Mouse (Mus musculus) lung, postnatal 0 days (tissue): ENCODE results near the gene Gabarap. TPM values are rescaled to one million over a fixed set of nuclear protein-coding genes. Genes with fewer than 3 reads are reported as not detected.

ENCODE experiments used
- ATAC-seq: fragments of 200-750 bp; cut with Nextera tagmentation; 2 replicates; pipeline ENCODE4 v1.8.0; 2017; ENCODE audit warnings: moderate library complexity
- DNase-seq: peaks from one replicate; pipeline ENCODE4 v3.0.0-alpha.2; 2016; ENCODE audit warnings: low spot score
- H3K27ac ChIP-seq: fragments of 300-500 bp; sonication (generic); 2 replicates; pipeline ENCODE4 v1.5.1; 2014; ENCODE audit warnings: antibody characterized with exemption, mild to moderate bottlenecking, low read length, mixed read lengths
- H3K27me3 ChIP-seq: fragments of 300-500 bp; sonication (generic); replicated peaks from 2 replicates; pipeline ENCODE4 v1.6.1; 2014; ENCODE audit warnings: low read length, mixed read lengths; ENCODE audit not compliant: insufficient read depth
- H3K36me3 ChIP-seq: fragments of 300-500 bp; sonication (generic); 2 replicates; pipeline ENCODE4 v1.6.1; 2014; ENCODE audit warnings: low read length, mixed read lengths; ENCODE audit not compliant: insufficient read depth
- H3K4me1 ChIP-seq: fragments of 300-500 bp; sonication (generic); 2 replicates; pipeline ENCODE4 v1.6.1; 2014; ENCODE audit warnings: antibody characterized with exemption, low read depth, low read length, mixed read lengths; ENCODE audit not compliant: insufficient read depth
- H3K4me2 ChIP-seq: fragments of 300-500 bp; sonication (generic); replicated peaks from 2 replicates; pipeline ENCODE4 v1.6.1; 2014; ENCODE audit warnings: low read depth, mild to moderate bottlenecking, low read length, moderate library complexity, mixed read lengths
- H3K4me3 ChIP-seq: fragments of 300-500 bp; sonication (generic); 2 replicates; pipeline ENCODE4 v1.5.1; 2014; ENCODE audit warnings: low read depth, low read length
- H3K9ac ChIP-seq: fragments of 300-500 bp; sonication (generic); replicated peaks from 2 replicates; pipeline ENCODE4 v1.6.1; 2014; ENCODE audit warnings: low read depth, mild to moderate bottlenecking
- H3K9me3 ChIP-seq: fragments of 300-500 bp; sonication (generic); 2 replicates; pipeline ENCODE4 v1.6.1; 2016; ENCODE audit warnings: low read length, mixed read lengths
- CTCF ChIP-seq: IDR thresholded peaks from 2 replicates; pipeline ENCODE4 v1.5.1; 2016; ENCODE audit warnings: antibody characterized with exemption, mild to moderate bottlenecking
- EP300 ChIP-seq: IDR thresholded peaks from 2 replicates; pipeline ENCODE4 v1.6.1; 2016; ENCODE audit warnings: antibody characterized with exemption, mild to moderate bottlenecking, control low read depth
- WGBS: fragments of 180-500 bp; shearing (Covaris S2); extraction: QIAGEN DNeasy Blood & Tissue Kit; methylation state at CpG from one replicate; pipeline ENCODE4 v1.1.7; 2014; 5-methylcytosine and 5-hydroxymethylcytosine counted together
- polyA plus RNA-seq: library from polyadenylated mRNA; unstranded; fragments of >200 nt; fragmentation: Nextera tagmentation; extraction: Ambion mirVana; gene quantifications from 2 replicates; pipeline ENCODE4 v1.2.1, GENCODE M21; 2015

Gabarap gene
- polyA plus RNA-seq, 1 experiment from 2014 or later = 624 TPM

DNA sequence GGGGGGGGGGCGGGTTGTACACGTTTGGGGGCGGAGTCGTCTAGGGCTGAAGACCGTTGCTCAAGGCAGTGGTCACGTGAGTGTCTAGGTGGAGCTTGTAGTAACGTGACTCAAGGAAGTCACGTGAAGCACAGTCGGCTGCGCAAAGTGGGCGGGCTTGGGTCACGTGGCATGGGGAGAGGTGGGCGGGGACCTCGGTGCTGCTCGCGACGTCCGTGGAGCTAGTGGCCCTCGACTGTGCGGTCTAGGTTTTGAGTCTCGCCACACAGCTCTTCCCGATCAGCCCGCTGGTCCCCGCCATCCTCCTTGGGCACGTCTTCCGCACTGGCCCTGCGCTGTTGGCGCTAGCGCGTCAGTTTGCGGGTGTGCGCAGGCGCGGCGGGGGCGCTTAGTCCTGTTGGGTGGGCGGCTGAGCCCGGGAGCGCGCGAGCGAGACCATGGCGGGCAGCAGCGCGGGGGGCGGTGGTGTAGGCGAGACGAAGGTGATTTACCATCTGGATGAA lies 9.5 kb downstream of the Gabarap start, which contains the start of gene Dvl2:
Gene Dvl2, plus strand, starts transcription at position 200 of the 503 bp plus-strand sequence.
- peak within 1 kb of the TSS; percentile 79 for H3K4me3 ChIP-seq
- H3K9ac ChIP-seq = peak within 1 kb of the TSS; percentile 59
- H3K27me3 ChIP-seq = no peaks in the 10 kb centered on the region
- 0 out of 2 replicates have a peak, but pooled peaks cover 13% of the 10 kb centered on the region for H3K36me3 ChIP-seq
- H3K9me3 ChIP-seq = no peaks in the 10 kb centered on the region
- H3K4me2 ChIP-seq = peak within 1 kb of the TSS; percentile 94
- peaks cover 16% of the 10 kb centered on the region for H3K4me1 ChIP-seq
- H3K27ac ChIP-seq = peak within 1 kb of the TSS; percentile 91
- DNase-seq (peak; percentile 99), ATAC-seq (peak; percentile 61)
- no peak for TF ChIP-seq CTCF
- TF ChIP-seq EP300 = peak; percentile 21; the same call in 1 of the 2 replicates
- under 1% methylated on average over 41 of the region's 48 CpGs for WGBS

DNA sequence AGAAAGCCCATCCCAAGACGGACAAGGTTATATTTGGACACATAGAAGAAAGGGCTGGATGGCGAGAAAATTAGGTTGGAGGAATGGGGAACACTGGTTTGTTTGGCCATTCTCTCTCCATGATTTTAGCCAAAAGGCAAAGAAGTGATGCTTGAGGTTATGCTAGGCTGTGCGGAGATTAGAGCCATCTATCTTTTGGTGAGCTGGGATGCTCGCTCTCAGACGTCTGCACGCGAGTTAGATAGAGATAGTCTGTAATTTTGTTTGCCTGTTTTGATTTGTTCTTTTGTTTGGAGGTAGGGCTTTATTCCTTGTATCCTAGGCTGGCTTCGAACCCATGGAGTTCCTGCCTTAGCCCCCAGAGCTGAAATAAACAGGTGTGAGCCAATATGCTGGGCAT lies 10.2 kb downstream of the Gabarap start:
- H3K27ac ChIP-seq = peak overlapping the region; percentile 91
- DNase-seq = no peak
- ATAC-seq = no peak
- H3K4me3 ChIP-seq = peak overlapping the region; percentile 79
- no peaks in the 10 kb centered on the region for H3K27me3 ChIP-seq
- TF ChIP-seq CTCF (no peak), EP300 (no peak)
- H3K9me3 ChIP-seq = no peaks in the 10 kb centered on the region
- peaks cover 16% of the 10 kb centered on the region for H3K4me1 ChIP-seq
- H3K9ac ChIP-seq = peak overlapping the region; percentile 59
- 11% methylated on average over 8 of the region's 8 CpGs for WGBS
- peaks cover 14% of the 10 kb centered on the region; the same call in 1 of the 2 replicates for H3K36me3 ChIP-seq
- peak overlapping the region; percentile 94 for H3K4me2 ChIP-seq

DNA sequence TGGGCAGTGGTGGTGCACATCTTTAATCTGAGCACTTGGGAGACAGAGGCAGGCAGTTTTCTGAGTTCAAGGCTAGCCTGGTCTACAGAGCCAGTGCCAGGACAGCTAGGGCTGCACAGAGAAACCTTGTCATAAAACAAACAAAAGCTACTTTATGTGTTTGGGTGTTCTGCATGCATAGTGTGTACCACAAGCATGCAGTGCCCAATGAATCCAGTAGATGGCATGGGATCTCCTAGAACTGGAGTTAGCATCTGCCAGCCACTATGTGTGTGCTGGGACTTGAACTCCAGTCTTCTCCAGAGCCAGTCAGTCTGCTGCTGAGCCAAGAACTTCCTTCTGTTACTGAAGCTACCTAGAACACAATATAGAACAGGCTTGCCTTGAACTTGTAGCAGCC lies 10.9 kb downstream of the Gabarap start:
- H3K4me2 ChIP-seq = no peak overlapping the region; the same call in 1 of the 2 replicates
- no peak overlapping the region for H3K27ac ChIP-seq
- no peak overlapping the region; the same call in 1 of the 2 replicates for H3K4me3 ChIP-seq
- TF ChIP-seq EP300 (no peak), CTCF (peak; percentile 78)
- ATAC-seq = no peak
- H3K27me3 ChIP-seq = no peaks in the 10 kb centered on the region
- peak; percentile 72 for DNase-seq
- no peak overlapping the region for H3K9ac ChIP-seq
- H3K36me3 ChIP-seq = peaks cover 21% of the 10 kb centered on the region; the same call in 1 of the 2 replicates
- peaks cover 16% of the 10 kb centered on the region for H3K4me1 ChIP-seq
- H3K9me3 ChIP-seq = no peaks in the 10 kb centered on the region

DNA sequence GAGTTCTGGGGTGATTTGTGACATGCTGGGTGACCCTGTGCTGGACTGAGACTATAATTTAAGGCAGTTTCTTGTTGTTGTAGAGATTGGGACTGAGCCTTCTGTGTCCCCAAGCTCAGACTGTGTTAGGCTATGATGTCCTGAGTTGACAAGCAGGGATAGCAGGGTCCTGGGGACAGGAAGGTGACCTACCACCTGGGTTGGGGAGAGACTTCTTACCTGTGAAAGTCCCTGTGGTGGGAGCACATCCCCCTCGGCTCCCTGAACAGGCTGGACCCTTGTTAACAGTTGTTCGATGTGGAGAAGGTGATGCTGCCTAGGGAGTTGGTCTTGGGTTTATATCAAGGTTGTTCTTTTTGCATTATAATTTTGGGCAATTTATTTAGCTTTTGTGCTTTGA lies 11.5 kb downstream of the Gabarap start:
- TF ChIP-seq CTCF (no peak), EP300 (no peak)
- no peak for DNase-seq
- no peak overlapping the region for H3K4me3 ChIP-seq
- no peak for ATAC-seq
- no peaks in the 10 kb centered on the region for H3K9me3 ChIP-seq
- H3K9ac ChIP-seq = 0 out of 2 replicates have a peak overlapping the region, but pooled peaks have one; percentile 12
- H3K4me1 ChIP-seq = peaks cover 16% of the 10 kb centered on the region
- peaks cover 27% of the 10 kb centered on the region; the same call in 1 of the 2 replicates for H3K36me3 ChIP-seq
- H3K4me2 ChIP-seq = no peak overlapping the region
- WGBS = 85% methylated on average over 2 of the region's 2 CpGs
- no peaks in the 10 kb centered on the region for H3K27me3 ChIP-seq
- H3K27ac ChIP-seq = no peak overlapping the region

DNA sequence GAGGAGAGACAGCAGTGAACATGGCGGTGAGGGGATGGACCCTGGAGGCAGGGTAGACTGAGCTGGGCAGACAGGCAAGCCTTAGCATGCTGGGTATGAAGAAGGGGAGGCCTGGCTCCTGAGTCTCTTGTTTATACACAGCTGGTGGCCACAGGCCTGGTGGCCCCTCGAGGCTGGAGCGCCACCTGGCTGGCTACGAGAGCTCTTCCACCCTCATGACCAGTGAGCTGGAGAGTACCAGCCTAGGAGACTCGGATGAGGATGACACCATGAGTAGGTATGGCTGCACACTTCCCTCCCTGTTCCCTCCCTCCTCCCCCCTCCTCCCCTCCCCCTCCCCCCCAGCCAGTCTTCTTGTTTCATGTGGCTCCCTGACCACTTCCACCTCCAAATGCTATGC lies 14.6 kb downstream of the Gabarap start:
- H3K27ac ChIP-seq = no peak overlapping the region
- TF ChIP-seq EP300 (no peak), CTCF (peak; percentile 62)

DNA sequence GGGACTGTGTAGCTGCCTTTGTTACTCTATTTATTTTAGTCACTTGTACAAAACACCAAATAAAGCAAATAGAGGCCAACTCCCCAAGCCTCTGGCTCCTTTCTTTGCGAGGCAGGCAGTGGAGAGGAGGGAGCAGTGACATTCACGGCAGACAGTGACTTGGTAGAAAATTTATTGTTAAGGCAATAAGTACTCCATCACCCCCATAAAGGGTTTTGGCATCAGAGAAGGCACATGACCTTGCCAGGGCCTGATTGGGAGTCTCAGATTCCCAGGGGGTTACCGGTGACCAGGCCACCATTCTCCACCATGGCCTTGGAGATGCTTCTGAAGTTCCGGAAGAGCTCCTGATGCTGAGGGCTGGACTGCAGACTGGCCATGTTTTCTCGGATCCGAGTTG lies 19.1 kb downstream of the Gabarap start:
- Histone ChIP-seq H3K4me2 (no peak overlapping the region), H3K9me3 (no peaks in the 10 kb centered on the region), H3K4me3 (no peak overlapping the region), H3K27ac (no peak overlapping the region), H3K9ac (no peak overlapping the region), H3K36me3 (peaks cover 63% of the 10 kb centered on the region), H3K27me3 (no peaks in the 10 kb centered on the region), H3K4me1 (peaks cover 7% of the 10 kb centered on the region)
- ATAC-seq = no peak
- TF ChIP-seq CTCF (no peak), EP300 (no peak)
- WGBS = 88% methylated on average over 6 of the region's 6 CpGs
- no peak for DNase-seq

More for the DNA sequence above, 14.6 kb downstream of the Gabarap start:
- Histone ChIP-seq H3K36me3 (peaks cover 43% of the 10 kb centered on the region), H3K9me3 (no peaks in the 10 kb centered on the region), H3K9ac (no peak overlapping the region), H3K4me3 (no peak overlapping the region), H3K4me2 (no peak overlapping the region), H3K27me3 (no peaks in the 10 kb centered on the region), H3K4me1 (peaks cover 12% of the 10 kb centered on the region)
- DNase-seq (peak; percentile 42), ATAC-seq (peak; percentile 23; the same call in 1 of the 2 replicates)
- 59% methylated on average over 5 of the region's 5 CpGs for WGBS
